Mouse (Mus musculus) kidney, postnatal 25 days (tissue): ENCODE measurements around the gene Rnf149.

Experiments
- DNase-seq, 2 experiments: peaks; one replicate each; pipeline ENCODE4 v3.0.0; 2021; ENCODE audit warnings: mixed read lengths in 2 of 2

Gene Rnf149

DNA sequence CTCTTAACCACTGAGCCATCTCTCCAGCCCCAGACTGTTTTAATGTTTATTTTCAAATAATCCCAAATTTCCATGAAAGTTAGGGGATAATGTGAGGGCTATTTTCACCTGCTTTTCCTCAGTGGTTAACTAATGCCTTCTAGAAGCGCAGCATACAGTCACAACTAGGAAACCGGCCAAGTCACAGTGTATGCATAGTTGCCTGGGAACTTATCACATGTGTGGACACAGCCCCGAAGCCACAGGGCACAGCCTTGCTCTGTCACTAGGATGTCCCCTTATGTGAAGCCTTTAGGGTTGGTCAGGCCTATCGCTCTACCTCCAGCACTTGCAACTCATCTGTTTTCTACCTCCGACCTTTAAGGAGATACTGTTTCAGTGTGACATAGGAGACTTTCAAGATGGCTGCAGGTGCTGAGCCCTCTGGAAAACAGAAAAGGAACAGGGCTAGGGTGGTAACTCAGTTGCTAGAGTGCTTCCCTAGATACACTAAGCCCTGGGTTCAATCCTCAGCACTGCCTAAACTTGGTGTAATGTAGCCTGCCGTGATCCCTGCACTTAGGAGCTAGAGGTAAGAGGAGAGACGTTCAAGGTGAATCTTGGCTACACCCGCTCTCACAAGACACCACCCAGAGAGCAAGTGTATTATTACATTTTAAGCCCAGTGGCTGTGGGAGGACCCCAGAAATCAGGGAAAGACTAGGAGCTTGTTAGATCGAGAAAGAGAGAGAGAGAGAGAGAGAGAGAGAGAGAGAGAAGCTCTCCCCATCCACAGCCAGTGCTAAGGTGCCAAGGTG, 50.6 kb downstream of the Rnf149 start:
- no peak for DNase-seq

DNA sequence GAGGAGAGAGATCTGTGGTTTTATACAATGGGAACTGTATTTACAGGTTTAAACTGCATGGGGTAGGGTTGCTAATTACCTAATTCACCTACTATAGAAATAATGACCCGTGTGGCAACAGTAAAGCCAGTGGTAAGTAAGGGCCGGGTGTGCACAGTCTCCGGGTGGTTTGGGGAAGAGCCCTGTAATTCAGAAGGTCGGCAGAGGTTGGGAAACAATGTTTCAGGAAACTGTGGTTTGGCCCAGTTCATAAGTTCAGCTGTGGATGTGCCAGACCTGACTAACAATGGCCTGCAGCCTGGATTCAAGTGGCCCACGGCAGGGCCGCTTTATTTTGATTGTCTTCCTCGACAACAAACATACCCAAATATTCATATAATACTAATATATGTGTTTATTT, 51.4 kb downstream of the Rnf149 start:
- no peak for DNase-seq

DNA sequence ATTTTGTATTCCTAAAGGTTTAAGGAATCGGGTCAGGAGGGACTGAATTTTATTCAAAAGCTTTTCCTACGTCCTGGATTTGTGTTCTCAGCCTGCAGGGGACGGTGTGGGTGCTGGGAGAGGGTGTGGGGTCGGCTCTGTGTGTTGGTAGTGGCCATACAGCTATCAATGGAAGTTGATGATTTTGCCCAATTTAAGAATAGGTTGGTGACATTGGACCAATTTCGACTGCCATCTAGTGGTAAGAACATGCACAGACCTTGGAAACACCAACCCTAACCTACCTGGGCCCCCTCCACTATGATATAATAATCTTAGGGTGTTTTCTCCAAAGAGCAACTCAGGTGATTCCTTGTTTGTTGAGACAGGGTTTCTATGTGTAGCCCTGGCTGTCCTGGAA, 54.7 kb downstream of the Rnf149 start:
- peak in 1 of 2 experiments; percentile 49 for DNase-seq

DNA sequence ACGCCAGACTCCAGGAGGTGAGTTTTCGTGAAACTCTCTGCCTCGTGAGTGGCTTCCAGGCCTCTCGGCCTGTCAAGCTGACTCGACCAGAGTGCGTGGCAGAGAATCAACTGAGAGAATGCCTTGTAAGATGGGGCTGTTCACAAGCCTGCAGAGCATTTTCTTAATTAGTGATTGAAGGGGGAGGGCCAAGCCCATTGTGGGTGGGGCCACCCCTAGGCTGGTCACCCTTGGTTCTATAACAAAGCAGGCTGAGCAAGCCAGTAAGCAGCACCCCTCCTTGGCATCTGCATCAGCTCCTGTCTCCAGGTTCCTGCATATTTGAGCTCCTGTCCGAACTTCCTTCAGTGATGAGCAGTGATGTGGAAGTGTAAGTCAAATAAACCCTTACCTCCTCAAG, 55.9 kb downstream of the Rnf149 start:
- no peak for DNase-seq

DNA sequence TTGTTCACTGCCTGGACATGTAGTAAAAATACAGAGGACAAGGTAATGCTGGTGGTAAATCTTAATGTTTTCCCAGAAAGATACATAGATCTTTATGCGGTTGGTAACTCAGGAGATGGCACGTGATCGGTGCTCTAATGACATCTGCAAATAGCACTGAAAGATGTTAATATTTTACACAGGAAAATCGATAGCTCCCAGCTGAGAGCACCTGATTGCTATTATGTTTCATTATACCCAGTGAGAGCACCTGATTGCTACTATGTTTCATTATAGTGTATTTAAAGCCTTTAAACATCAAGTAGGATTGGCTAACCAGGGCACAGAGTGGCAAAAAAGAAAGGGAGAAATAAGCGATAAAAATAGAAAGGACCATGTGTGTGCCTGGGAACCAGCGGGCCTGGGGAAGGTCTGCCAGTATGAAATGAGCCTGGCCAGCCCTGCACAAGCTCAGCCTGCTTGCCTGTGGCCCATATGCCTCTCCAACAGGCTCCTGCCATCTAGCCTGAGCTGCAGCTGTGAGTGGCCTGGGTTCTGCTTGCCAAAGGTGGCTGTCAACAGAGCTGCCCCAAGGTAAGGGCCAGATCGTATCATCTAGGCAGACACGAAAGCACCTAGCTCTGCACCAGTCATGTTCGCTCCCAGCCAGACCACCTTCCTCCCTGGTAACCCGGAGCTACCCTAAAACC, 61.8 kb downstream of the Rnf149 start:
- no peak for DNase-seq

DNA sequence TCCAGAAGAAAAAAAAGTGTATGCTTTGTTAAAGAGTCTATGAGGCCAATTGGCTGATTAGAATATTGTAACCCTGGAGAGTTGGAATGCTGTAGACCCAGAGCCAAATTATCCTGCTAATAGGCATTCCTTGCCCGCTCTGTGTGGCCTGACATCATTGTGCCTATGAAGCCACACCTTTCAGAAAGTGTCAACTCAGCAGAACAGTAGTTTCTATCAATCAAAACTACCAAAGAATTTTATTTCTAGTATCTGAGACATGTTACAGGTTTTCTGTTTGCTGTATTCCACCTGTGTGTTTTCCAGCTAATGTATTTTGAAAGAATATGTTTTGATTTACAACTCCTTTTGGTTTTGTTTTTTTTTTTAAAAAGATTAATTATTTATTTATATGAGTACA, 65.0 kb downstream of the Rnf149 start:
- no peak for DNase-seq

DNA sequence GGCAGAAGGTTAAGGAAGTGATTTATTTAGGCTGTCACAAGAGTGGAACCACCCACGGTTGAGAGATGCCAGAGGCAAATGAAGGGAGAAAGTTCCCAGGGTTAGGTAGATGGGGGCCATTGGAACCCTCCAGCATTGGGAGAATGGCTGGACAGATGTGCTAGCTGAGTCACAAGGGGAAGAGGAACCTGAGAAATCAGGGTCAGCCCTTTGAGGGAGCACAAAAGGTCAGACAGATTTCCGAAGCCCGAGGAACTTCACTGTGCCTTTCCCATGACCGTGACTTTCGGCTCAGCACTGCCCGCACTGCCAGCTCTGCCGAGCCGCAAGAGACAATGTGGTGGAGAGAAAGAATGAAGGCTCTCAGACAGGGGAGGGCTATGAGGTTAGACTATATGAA, 65.4 kb downstream of the Rnf149 start:
- DNase-seq, result no peak

DNA sequence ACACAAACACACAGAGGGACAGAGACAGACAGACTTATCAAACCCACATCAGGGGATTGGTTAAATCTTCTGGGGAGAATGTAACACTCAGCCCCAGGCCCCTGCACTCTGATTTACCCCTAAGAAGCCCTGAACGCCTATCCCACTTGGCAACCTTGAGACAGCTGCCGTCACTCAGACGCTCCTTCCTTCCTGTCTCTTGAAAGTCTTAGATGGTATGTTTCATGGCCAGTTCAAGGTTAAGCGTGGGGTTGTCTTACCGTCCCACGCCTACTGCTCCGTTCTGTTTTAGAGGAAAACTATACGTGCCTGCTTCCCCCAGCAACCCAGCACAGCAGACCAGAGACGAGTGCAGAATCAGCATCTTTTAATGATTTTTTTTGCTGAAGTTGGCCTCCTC, 71.6 kb downstream of the Rnf149 start:
- DNase-seq, result no peak

DNA sequence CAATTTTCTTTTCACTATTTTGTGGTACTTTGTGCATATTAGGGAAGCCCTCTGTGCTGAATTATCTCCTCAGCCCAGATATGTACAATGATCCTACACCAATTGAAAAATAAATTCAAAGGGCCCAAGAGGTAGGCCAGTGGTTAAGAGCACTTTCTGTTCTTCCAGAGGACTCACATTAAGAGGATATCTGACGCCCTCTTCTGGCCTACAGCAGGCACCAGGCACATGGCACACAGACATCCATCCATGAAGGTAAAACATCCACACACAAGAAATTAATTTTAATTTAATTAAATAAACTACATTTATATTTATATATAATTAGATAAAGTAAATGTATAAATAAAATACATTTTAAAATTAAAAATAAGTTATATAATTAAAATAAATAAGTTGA, 72.9 kb downstream of the Rnf149 start:
- peak in 1 of 2 experiments; percentile 37 for DNase-seq

DNA sequence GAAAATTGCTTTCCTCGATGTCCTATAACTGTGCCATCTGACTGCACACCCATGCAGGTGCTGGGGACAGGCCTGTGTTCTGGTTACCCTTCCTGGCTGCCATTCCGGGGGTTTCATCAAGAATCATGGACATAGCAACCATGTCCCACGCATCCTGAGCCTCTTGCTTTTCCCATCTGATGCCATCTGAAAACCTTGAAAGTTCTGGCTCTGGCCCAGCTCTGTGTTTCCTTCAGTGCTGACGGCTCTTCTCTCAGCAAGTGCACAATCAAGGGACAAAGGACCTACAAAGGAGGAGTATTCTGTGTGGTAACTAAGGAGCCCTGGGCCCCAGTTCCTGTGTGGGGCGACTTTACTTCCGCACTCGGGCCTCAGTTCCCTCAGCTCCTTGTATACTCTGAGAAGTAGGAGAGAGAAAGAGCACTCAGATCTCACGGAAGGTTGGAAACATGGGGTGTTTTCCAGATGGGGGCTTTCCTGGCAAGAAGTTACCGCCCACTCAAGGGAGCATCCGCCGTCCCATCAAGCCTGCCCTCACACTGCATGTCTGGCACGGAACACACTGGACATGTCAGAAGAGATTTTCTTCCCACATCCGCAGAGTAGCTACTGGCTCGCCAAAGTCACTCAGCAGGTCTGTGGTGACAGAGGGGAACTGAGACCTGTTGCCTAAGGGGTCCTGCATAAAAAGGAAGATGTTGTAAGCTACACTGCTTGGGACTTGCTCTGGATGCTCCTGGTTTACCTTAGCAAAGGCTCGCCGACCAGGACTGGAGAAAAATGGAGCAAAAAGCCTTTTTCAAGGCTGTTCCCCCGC, 74.2 kb downstream of the Rnf149 start:
- DNase-seq, result no peak
